Mouse (Mus musculus): Measurements from ENCODE around the gene Srp14. TPM values are rescaled to one million over a fixed set of nuclear protein-coding genes. Genes with fewer than 3 reads are reported as not detected.

Gene Srp14
- polyA plus RNA-seq, 1 experiment from 2014 or later: 229 TPM

DNA sequence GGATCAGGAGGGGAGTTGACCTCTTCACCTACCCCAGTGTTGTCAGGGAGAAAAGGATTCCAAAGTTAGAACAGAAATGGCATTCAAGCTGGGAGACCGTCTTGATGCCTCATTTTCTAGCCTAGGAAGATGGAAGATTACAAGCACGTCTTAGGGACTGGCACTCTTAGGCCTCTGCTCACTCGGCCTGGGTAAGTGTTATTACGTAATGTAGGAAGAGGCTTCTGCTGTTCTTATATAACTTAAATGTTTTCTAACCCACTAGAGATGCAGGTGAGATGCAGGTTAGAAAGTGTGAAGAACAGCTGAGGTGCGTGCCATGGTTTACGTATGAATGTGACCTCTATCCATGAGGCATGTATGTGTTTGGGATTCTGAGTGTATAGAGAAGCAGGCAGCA is 51.2 kb downstream of the Srp14 start:
- H3K27ac ChIP-seq (ENCODE audit: low read length): no peak overlapping the region
- H3K9me3 ChIP-seq (replicated peaks; ENCODE audit: control insufficient read depth, low read length): no peaks in the 10 kb centered on the region
- H3K27me3 ChIP-seq (ENCODE audit: control insufficient read depth, insufficient read depth, low read length): no peaks in the 10 kb centered on the region
- WGBS: 92% methylated on average over 6 of the region's 6 CpGs
- no peaks in the 10 kb centered on the region for H3K4me1 ChIP-seq (ENCODE audit: control insufficient read depth, insufficient read depth, low read length)
- H3K4me3 ChIP-seq (replicated peaks; ENCODE audit: low read length): no peak overlapping the region
- H3K9ac ChIP-seq (ENCODE audit: low read length): no peak overlapping the region
- no peak for ATAC-seq (ENCODE audit: insufficient read depth, low FRiP score)
- no peak overlapping the region for H3K4me2 ChIP-seq (ENCODE audit: low read depth, low read length)
- peaks cover 16% of the 10 kb centered on the region; the same call in 1 of the 2 replicates for H3K36me3 ChIP-seq (ENCODE audit: control insufficient read depth, insufficient read depth, low read length)

Other genes with a start within 250 kb of the Srp14 start
- 0.14 and 0.31 TPM in 2 replicates for gene Fsip1, start 222.7 kb downstream of the Srp14 start, polyA plus RNA-seq (2015; fragmentation: Nextera tagmentation; extraction: Ambion mirVana)
- gene Gpr176, start 106.3 kb downstream of the Srp14 start, polyA plus RNA-seq (2015; fragmentation: Nextera tagmentation; extraction: Ambion mirVana): 0.30 and 0.60 TPM in 2 replicates
- 11.3 TPM in 2 replicates for gene Eif2ak4, start 91.1 kb downstream of the Srp14 start, polyA plus RNA-seq (2015; fragmentation: Nextera tagmentation; extraction: Ambion mirVana)
- 4.2 and 4.4 TPM in 2 replicates for gene Bmf, start 70.0 kb upstream of the Srp14 start, polyA plus RNA-seq (2015; fragmentation: Nextera tagmentation; extraction: Ambion mirVana)
- gene Bub1b, start 118.5 kb upstream of the Srp14 start, polyA plus RNA-seq (2015; fragmentation: Nextera tagmentation; extraction: Ambion mirVana): 66.2 and 67.4 TPM in 2 replicates
- gene Pak6, start 183.6 kb upstream of the Srp14 start, polyA plus RNA-seq (2015; fragmentation: Nextera tagmentation; extraction: Ambion mirVana): 5.2 and 5.4 TPM in 2 replicates
- gene Ankrd63, start 224.3 kb upstream of the Srp14 start, polyA plus RNA-seq (2015; fragmentation: Nextera tagmentation; extraction: Ambion mirVana): 0.06 TPM in 2 replicates
- gene Plcb2, start 248.7 kb upstream of the Srp14 start, polyA plus RNA-seq (2015; fragmentation: Nextera tagmentation; extraction: Ambion mirVana): 1.4 and 2.0 TPM in 2 replicates